Mouse (Mus musculus) spleen, postnatal 0 days (tissue): ENCODE data around the gene Tmem80. TPM values are rescaled to one million over a fixed set of nuclear protein-coding genes. Genes with fewer than 3 reads are reported as not detected.

ENCODE experiments used
- polyA plus RNA-seq: library from polyadenylated mRNA; unstranded; fragments of >200 nt; fragmentation: Nextera tagmentation; extraction: Ambion mirVana; gene quantifications from 2 replicates; pipeline ENCODE4 v1.2.1, GENCODE M21; 2015

The Tmem80 gene
- 25.3 and 26.4 TPM in 2 replicates for polyA plus RNA-seq

GRCm38 (mm10) chr7:141327469-141328372 lies at the start of gene Tmem80, which contains the start of gene Deaf1:
TSS of gene Tmem80 (plus strand) at chr7:141327739.
TSS of gene Deaf1 (minus strand) at chr7:141327690.

DNA sequence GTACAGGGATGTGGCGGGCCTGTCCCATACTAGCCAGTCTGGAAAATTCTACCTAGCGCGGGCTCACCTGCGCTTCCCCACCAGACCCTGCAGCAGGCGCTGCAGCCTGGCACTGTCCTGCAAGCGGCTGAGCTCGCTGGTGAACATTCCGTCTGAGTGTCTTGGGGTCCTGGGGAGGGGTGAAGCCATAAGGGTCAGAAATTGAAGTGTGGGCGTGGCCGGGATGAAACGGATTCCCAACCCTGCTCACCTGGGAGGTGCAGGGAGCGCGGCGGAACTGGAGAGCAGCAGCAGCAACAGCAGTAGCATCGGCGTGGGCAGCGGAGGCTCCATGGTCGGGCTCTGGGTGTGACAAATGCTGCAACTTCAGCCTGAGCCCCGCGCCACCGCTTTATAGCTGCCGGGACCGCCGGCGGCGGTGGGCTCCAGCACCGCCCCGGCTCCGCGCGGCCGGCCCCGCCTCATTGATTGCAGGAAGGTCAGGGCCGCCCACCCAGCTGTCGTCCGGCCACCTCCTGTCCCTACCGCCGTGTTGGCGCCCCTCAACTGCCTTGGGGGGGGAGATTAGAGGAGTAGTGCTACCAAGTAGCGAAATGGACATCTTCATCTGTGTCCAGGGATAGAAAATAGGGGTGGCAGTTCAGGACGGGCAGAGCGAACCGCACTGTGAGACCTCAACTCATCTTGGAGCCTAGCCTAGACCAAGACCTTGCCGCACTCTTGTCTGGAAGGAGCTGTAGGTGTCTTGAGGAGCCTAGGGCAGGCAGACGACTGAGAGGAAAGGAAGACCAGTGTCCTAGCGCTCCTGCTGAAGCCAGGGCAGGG lies 48.6 kb upstream of the Tmem80 start, which contains the start of gene Sct:
Gene Sct, minus strand, starts transcription at position 368 of the 825 bp plus-strand sequence.

GRCm38 (mm10) chr7:141291921-141292582 lies 35.5 kb upstream of the Tmem80 start, which contains the start of gene Drd4:
TSS of gene Drd4 (plus strand) at chr7:141292006.

GRCm38 (mm10) chr7:141338576-141339131 lies 11.1 kb downstream of the Tmem80 start, which contains the start of gene Eps8l2:
TSS of gene Eps8l2 (plus strand) at chr7:141338880.

Other genes with a start within 250 kb of the Tmem80 start
- 2.2 and 3.6 TPM in 2 replicates for gene Pkp3, start 249.5 kb upstream of the Tmem80 start, polyA plus RNA-seq
- gene Sigirr, start 227.2 kb upstream of the Tmem80 start, polyA plus RNA-seq: 8.6 and 9.9 TPM in 2 replicates
- 0.29 and 0.60 TPM in 2 replicates for gene Ano9, start 209.9 kb upstream of the Tmem80 start, polyA plus RNA-seq
- 137 and 167 TPM in 2 replicates for gene Ptdss2, start 205.4 kb upstream of the Tmem80 start, polyA plus RNA-seq
- gene Rnh1, start 154.9 kb upstream of the Tmem80 start, polyA plus RNA-seq: 61.3 and 72.7 TPM in 2 replicates
- 62.2 and 63.7 TPM in 2 replicates for gene Hras, start 133.7 kb upstream of the Tmem80 start, polyA plus RNA-seq
- gene Lrrc56, start 133.6 kb upstream of the Tmem80 start, polyA plus RNA-seq: 4.3 and 4.7 TPM in 2 replicates
- 0.22 and 0.33 TPM in 2 replicates for gene Lmntd2, start 113.7 kb upstream of the Tmem80 start, polyA plus RNA-seq
- 9.9 and 12.2 TPM in 2 replicates for gene Rassf7, start 111.9 kb upstream of the Tmem80 start, polyA plus RNA-seq
- gene Phrf1, start 99.0 kb upstream of the Tmem80 start, polyA plus RNA-seq: 32.7 and 37.2 TPM in 2 replicates
- gene Irf7, start 61.3 kb upstream of the Tmem80 start, polyA plus RNA-seq: 32.5 and 46.0 TPM in 2 replicates
- gene Cdhr5, start 51.0 kb upstream of the Tmem80 start, polyA plus RNA-seq: 0.07 and 0.11 TPM in 2 replicates
- gene Sct, start 48.6 kb upstream of the Tmem80 start, polyA plus RNA-seq: 10.2 and 15.9 TPM in 2 replicates
- 0.10 and 0.55 TPM in 2 replicates for gene Drd4, start 35.7 kb upstream of the Tmem80 start, polyA plus RNA-seq
- gene Deaf1, start within 50 bp of the Tmem80 start, polyA plus RNA-seq: 26.7 and 31.4 TPM in 2 replicates
- gene Eps8l2, start 11.1 kb downstream of the Tmem80 start, polyA plus RNA-seq: 1.6 and 2.0 TPM in 2 replicates
- gene Taldo1, start 64.5 kb downstream of the Tmem80 start, polyA plus RNA-seq: 532 and 557 TPM in 2 replicates
- gene Gatd1, start 86.4 kb downstream of the Tmem80 start, polyA plus RNA-seq: 27.9 and 38.0 TPM in 2 replicates
- gene Cend1, start 101.8 kb downstream of the Tmem80 start, polyA plus RNA-seq: 0.17 TPM in 1 of 2 replicates, not detected in the other
- 9.6 and 12.0 TPM in 2 replicates for gene Slc25a22, start 110.2 kb downstream of the Tmem80 start, polyA plus RNA-seq
- gene Pidd1, start 116.3 kb downstream of the Tmem80 start, polyA plus RNA-seq: 11.9 and 14.1 TPM in 2 replicates
- 1,725 and 1,765 TPM in 2 replicates for gene Rplp2, start 119.6 kb downstream of the Tmem80 start, polyA plus RNA-seq
- 23.6 and 27.5 TPM in 2 replicates for gene Pnpla2, start 127.5 kb downstream of the Tmem80 start, polyA plus RNA-seq
- 12.7 and 15.8 TPM in 2 replicates for gene Cracr2b, start 133.4 kb downstream of the Tmem80 start, polyA plus RNA-seq
- gene Cd151, start 139.7 kb downstream of the Tmem80 start, polyA plus RNA-seq: 9.2 and 10.5 TPM in 2 replicates
- gene Polr2l, start 147.4 kb downstream of the Tmem80 start, polyA plus RNA-seq: 56.8 and 65.1 TPM in 2 replicates
- gene Tspan4, start 147.5 kb downstream of the Tmem80 start, polyA plus RNA-seq: 65.7 and 84.5 TPM in 2 replicates
- gene Chid1, start 212.1 kb downstream of the Tmem80 start, polyA plus RNA-seq: 14.0 and 14.6 TPM in 2 replicates
- 49.8 and 51.2 TPM in 2 replicates for gene Ap2a2, start 234.4 kb downstream of the Tmem80 start, polyA plus RNA-seq